Mouse (Mus musculus): ENCODE measurements around the gene Ccdc181.
"Not testable (repeated sequence)": the region's sequence is repeated elsewhere in the genome, so short reads cannot be mapped to it uniquely, and the experiment has no call there.

Gene Ccdc181

GRCm38 (mm10) chr1:164275455-164275954, at the start of gene Ccdc181:
TSS of gene Ccdc181 (plus strand) at chr1:164275585.
- DNase-seq (ENCODE audit: low read depth), result peak; percentile 97

- not testable (repeated sequence) for DNase-seq (ENCODE audit: low read depth)
Observed at GRCm38 (mm10) chr1:164231937-164232570, 43.3 kb upstream of the Ccdc181 start.

GRCm38 (mm10) chr1:164233447-164233846, 41.9 kb upstream of the Ccdc181 start:
- DNase-seq (ENCODE audit: low read depth), result no peak

GRCm38 (mm10) chr1:164235078-164235477, 40.3 kb upstream of the Ccdc181 start:
- no peak for DNase-seq (ENCODE audit: low read depth)

DNA sequence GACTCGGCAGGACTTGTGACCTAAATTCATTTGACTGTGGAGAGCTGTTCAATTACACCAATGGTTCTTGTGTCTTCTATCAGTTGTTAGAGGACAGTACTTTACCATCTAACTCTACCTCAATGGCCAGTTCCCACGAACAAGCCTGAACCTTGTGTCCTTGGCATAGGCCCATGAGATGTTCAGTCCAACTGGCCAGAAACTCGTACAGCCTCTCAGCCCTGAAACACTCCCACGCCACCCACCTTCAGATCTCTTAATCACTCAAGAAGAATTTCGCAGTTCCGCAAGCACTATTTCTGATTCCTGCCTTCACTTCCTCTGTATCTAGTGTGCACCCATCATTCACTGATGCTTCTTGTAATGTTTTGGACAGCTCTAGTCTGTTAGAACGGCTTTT, 39.3 kb upstream of the Ccdc181 start:
- no peak for DNase-seq (ENCODE audit: low read depth)

- DNase-seq (ENCODE audit: low read depth), result no peak
Observed at GRCm38 (mm10) chr1:164241494-164241893, 33.9 kb upstream of the Ccdc181 start.

DNA sequence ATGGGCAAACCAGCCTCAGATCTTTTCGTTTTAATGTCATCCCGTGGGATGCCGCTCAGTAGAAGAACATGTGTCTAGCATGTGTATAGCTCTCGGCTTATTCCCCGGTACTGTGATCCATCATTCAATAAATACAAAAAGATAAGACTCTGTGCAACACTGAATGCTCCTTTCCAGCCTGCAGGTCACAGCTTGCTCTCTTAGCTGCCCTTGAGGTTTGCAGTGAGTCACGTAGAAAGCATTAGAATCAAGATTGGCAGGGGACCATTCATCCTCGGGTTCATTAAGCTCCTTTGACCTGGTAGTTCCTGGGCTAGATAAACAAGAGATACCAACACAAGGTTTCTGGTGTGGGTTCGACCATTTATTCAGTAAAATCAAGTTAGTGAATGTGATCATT, 32.6 kb upstream of the Ccdc181 start:
- no peak for DNase-seq (ENCODE audit: low read depth)

GRCm38 (mm10) chr1:164247442-164247841, 27.9 kb upstream of the Ccdc181 start:
- no peak for DNase-seq (ENCODE audit: low read depth)

DNA sequence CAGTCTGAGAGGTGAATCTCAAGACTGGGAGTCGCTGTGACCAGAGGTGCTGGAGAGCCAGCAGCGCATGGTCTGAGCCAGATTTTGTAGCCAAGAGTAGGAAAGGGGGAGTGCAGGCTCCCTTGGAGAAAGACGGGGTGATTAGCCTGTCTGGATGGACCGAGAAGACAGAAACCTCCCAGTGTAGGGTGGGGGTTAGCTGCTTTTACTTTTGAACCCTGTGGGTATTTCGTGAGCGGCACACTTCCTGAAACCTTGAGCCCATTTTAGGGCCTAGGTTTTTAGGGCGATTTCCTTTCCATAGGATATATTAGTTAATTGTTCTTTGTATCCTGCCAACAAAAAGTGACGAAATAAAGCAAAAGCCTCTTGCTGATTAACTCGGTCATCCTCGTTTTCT, 27.4 kb upstream of the Ccdc181 start:
- no peak for DNase-seq (ENCODE audit: low read depth)

- peak; percentile 98 for DNase-seq (ENCODE audit: low read depth)
Observed at GRCm38 (mm10) chr1:164248465-164249331, 26.7 kb upstream of the Ccdc181 start, which contains the start of gene Slc19a2. TSS of gene Slc19a2 (plus strand) at chr1:164249046.

- no peak for DNase-seq (ENCODE audit: low read depth)
Observed at GRCm38 (mm10) chr1:164249332-164249711, 26.1 kb upstream of the Ccdc181 start.

DNA sequence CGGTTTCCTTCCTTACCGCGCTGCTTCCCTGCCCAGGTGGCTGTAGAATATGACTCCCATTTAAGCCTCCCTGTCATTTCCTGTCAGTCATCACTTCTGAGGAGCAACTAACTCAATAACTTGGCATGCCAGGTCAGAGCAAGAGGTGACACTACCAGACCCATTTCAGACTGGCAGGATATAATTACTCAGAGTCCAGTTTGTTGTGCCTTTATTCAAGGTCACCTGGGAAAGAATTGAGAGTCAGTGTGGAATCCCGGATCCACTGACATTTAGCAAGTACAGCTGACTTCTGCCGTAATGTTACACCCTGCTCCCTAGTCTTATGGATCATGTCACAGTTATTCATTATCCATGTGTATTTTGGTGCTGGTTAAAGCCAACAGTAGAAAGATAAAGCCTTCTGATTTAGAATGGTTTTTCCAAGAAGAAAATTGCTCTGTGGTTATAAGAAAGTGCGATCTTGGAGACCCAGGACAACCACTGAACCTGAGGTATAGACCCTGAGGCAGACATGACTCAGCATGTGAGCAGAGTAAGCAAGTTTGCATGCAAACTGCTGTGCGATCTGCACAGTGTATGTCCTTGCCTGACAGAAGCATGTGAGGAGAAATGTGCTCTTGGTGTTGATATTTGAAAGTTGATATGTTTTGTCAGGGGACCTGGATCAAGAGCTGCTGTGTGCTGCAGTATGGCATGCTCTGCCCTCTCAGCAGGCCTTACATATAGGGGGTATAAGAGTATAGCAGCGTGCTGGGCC, 24.8 kb upstream of the Ccdc181 start:
- peak; percentile 13 for DNase-seq (ENCODE audit: low read depth)

DNA sequence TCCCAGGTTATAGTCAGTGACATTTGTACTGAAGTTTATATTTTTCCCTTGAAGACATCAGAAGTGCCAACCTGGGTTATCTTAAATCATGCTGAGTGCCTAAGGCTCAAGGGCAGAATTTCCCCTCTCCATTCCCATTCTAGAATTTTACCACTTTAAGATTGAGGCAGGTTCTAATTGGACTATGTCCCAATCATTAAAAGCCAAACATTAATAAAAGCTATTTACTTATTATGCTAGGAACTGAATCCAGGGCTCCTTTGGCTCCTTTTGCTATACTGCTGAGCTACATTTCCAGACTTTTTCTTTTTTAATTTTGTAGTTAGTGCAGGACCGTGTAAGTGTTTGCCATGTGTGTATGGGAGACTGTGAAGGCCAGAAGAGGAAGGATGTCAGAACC, 23.9 kb upstream of the Ccdc181 start:
- DNase-seq (ENCODE audit: low read depth), result no peak

GRCm38 (mm10) chr1:164252551-164252950, 22.8 kb upstream of the Ccdc181 start:
- no peak for DNase-seq (ENCODE audit: low read depth)

DNA sequence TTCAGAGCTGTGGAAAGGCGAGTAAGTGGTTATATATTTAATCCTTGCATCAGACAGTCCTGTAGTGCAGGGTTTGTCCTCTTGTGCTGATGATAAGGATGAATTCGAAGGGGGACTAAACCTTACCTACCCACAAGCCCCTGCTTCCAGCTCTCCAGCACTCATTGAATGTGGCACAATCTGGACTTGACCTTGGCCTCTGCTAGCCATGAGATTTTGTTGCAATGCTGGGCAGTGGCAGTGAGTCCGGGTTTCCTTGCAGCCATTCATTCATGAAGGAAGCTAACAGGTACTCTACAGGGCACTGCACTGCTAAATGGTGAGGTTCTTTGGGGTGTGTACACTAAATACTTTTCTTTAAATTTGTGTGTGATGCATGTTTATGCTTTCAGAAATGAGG, 20.5 kb upstream of the Ccdc181 start:
- DNase-seq (ENCODE audit: low read depth), result no peak

- no peak for DNase-seq (ENCODE audit: low read depth)
Observed at GRCm38 (mm10) chr1:164260171-164261028, 15.0 kb upstream of the Ccdc181 start.

GRCm38 (mm10) chr1:164261553-164261952, 13.8 kb upstream of the Ccdc181 start:
- no peak for DNase-seq (ENCODE audit: low read depth)

DNA sequence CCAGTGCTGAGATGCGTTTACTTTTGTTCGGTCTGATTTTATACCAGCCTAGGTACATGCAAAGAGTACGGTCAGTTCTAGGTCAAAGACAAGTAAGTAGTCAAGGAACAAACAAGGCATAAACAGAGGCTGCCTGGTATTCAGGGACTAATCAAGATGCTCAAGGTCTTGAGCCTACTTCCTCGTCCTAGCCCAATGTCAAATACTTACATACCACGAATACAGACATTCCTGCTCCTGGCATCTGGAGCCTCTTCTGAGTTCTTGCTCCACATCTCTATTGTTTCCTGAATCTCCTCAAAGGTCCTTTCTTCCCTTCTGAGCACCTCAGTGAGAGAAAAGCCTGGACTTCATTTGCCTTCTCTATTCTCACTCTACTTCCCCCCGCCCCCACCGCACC, 4.4 kb upstream of the Ccdc181 start:
- no peak for DNase-seq (ENCODE audit: low read depth)

- no peak for DNase-seq (ENCODE audit: low read depth)
Observed at GRCm38 (mm10) chr1:164273659-164274058, 1.7 kb upstream of the Ccdc181 start.

DNA sequence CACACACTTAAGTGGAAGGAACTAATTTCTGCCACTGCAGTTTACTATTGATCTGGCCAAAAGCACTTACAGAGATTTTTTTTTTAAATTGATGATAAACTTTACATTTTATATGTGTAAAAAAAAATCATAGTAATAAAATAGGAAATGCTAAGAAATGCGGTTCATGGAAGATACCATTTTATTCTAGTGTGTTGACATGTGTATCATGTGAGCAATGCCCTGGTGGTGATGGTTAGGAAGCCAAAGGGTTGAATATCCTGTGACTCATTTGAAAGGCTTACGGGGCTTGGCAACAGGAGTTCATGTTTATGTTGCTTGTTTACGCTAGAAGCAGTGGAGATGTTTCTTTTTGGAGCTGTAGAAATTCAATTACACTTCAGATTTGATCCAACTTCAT, 1.2 kb downstream of the Ccdc181 start:
- peak; percentile 27 for DNase-seq (ENCODE audit: low read depth)

DNA sequence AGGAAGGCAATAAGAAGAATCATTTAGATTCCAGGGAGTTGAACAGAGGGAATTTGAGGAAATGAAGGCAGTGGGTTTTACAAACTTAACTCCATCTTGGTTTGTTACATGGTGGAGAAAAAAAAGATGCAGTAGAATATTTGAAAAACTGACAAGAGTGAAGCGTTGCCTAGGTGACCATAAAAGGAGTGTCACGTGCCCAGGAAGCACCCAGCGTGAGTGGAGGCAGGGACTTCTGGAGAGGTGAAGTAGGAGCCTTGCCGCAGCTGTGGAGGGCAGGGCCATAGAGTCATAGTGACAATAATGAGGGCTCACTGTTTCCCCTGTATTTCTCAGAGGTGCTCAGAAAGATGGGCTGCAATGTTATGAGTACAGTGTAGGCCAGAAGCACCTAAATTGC, 3.9 kb downstream of the Ccdc181 start:
- DNase-seq (ENCODE audit: low read depth), result peak; percentile 12

DNA sequence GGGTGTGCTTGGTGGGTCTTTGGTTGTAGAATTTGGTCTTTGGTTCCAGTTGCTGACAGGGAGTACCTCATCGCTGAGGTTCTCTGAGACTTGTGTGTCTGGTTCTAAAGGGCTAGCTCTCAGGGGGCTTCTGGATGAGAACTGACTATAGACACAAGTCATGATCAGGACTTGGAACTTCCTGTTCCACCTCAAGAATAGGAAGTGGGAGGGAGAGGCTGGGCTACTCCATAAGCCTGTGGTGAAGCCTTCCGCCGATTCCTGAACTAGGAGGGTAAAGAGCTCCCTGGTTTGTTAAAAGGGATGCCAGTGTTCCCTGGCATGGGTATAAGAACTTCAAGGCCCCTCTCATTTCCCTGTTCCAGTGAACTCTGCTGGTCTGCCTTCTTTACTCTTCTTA, 8.6 kb downstream of the Ccdc181 start:
- no peak for DNase-seq (ENCODE audit: low read depth)
